Mouse (Mus musculus): Measurements from ENCODE around the gene Adam8. TPM values are rescaled to one million over a fixed set of nuclear protein-coding genes. Genes with fewer than 3 reads are reported as not detected.

Gene Adam8
- polyA plus RNA-seq (2012; rRNA removed) = 19.2 and 21.2 TPM in 2 replicates

DNA sequence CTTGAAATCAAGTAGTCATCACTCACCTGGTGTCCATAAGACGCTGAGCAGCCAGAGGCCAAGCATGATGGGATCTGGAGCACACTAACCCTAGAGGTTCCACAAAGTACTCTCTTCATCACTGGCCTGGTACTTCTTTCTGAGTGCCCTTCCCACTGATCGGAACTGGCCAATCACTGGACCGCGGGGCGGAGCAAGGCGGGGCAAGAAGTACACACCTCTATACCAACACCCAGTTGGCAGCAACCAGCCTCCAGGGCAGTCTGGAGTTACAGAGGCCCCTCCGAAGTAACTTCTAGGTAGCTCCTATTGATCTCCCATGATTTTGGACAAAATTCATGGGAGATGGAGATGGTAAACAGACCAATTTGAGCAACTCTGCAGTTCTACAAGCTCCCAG lies at the start of gene Adam8:
TSS of gene Adam8 (minus strand) at position 157 of the 400 bp plus-strand sequence.
- no peak for DNase-seq
- TF ChIP-seq POLR2A (IDR thresholded peaks at IDR 0.05; ENCODE audit: borderline replicate concordance, extremely low read depth, low read depth, low read length) = no peak
- no peak for TF ChIP-seq CTCF (IDR thresholded peaks at IDR 0.05; ENCODE audit: insufficient read depth, low read length)
- no peak within 1 kb of the TSS for H3K4me3 ChIP-seq (replicated peaks; ENCODE audit: extremely low read depth, low read depth, low read length)
- WGBS = 24% methylated on average over 7 of the region's 7 CpGs
- no peaks in the 10 kb centered on the region for H3K4me1 ChIP-seq (ENCODE audit: control insufficient read depth, insufficient read depth, low read length)

DNA sequence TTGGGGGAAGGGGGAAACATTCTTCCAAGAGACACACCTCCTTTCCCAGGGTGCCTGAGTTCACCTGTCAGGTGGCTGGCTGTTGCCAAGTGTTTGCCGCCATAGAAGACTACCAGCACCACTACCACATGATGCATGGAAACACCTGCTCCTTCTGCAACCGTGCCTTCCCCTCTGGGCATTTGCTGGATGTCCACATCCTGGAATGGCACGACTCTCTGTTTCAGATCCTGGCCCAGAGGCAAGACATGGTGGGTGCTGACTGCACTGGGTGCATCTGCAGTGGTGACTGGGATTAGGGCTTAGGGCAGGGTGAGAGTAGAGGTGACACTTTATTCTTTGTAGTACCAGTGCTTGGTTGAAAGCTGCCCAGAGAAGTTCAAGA lies 44.8 kb upstream of the Adam8 start:
- WGBS = 58% methylated on average over 3 of the region's 3 CpGs
- DNase-seq = no peak
- no peak for TF ChIP-seq CTCF (IDR thresholded peaks at IDR 0.05; ENCODE audit: insufficient read depth, low read length)
- H3K4me3 ChIP-seq (replicated peaks; ENCODE audit: extremely low read depth, low read depth, low read length) = no peak overlapping the region
- peaks cover 4% of the 10 kb centered on the region; the same call in 1 of the 2 replicates for H3K4me1 ChIP-seq (ENCODE audit: control insufficient read depth, insufficient read depth, low read length)

DNA sequence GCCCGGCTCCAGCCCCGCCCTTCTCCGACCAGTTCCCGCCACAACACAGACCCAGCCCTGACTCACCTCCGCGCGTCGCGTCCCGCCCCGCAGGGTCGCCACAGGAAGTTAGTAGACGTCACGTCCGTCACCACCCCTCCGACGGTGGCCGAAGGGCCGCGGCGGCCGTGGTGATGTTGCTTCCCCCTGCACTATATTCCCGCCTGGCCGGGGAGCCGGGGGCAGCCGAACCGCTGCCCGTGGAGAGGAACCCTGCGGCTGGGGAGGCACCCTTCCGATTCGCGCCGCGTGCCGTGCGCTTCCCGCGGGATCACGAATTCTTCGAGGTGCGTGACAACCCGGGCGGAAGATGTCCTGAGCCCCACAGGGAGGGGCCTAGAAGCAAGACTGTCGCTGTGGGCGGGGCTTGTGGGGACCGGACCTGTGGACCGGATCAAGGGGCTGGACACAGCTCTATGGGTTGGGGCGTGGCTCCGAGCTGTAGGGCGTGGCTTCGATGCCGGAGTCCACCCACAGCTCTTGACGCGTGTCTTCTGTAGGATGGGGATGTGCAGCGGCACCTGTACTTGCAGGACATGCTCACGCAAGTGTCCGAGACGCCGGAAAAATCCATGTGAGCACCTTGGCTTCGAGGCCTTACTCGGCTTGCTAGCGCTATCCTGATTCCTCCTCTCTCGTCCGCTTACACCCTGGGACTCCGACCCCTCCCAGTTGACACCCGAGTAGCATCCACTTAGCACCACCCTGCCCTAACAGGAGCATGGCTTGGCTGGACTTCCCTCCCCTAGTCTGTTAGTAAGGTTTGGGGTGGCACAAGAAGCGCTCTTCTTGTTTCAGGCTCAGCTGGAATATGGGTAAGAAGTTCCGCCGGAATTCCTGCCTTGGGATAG lies 44.2 kb upstream of the Adam8 start, which contains the start of the genes Zfp511 and Tubgcp2:
TSS of gene Zfp511 (plus strand) at position 111 of the 890 bp plus-strand sequence.
TSS of gene Tubgcp2 (minus strand) at position 389 of the 890 bp plus-strand sequence.
- peak; percentile 62 for TF ChIP-seq POLR2A (IDR thresholded peaks at IDR 0.05; ENCODE audit: borderline replicate concordance, extremely low read depth, low read depth, low read length)
- no peak for TF ChIP-seq CTCF (IDR thresholded peaks at IDR 0.05; ENCODE audit: insufficient read depth, low read length)
- WGBS = 1% methylated on average over 69 of the region's 69 CpGs
- DNase-seq = peak; percentile 95
- peaks cover 4% of the 10 kb centered on the region; the same call in 1 of the 2 replicates for H3K4me1 ChIP-seq (ENCODE audit: control insufficient read depth, insufficient read depth, low read length)
- H3K4me3 ChIP-seq (replicated peaks; ENCODE audit: extremely low read depth, low read depth, low read length) = peak within 1 kb of the TSS; percentile 89

DNA sequence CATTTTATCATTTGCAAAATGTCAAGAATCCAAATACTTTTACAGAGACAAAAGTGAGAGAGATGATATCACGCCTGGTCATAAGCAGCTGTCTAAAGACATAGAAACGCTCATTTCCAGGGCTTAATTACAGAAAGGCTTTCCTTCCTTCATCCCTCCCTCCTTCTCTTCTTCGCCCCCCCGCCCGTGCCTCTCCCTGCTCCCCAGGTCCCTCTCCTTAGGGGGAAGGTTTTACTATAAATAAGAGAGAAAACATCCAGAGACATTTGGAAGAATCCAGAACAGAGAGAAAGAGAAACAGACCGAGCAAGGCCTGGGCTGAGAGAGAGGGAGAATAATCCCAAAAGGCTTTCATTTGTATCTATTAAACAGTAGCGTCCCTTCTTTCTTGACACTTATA lies 43.1 kb upstream of the Adam8 start:
- DNase-seq = no peak
- Histone ChIP-seq H3K4me3 (replicated peaks; ENCODE audit: extremely low read depth, low read depth, low read length) (peak overlapping the region; percentile 89), H3K4me1 (ENCODE audit: control insufficient read depth, insufficient read depth, low read length) (peaks cover 4% of the 10 kb centered on the region; the same call in 1 of the 2 replicates)
- 10% methylated on average over 7 of the region's 7 CpGs for WGBS
- TF ChIP-seq CTCF (IDR thresholded peaks at IDR 0.05; ENCODE audit: insufficient read depth, low read length) = no peak
- TF ChIP-seq POLR2A (IDR thresholded peaks at IDR 0.05; ENCODE audit: borderline replicate concordance, extremely low read depth, low read depth, low read length) = no peak

DNA sequence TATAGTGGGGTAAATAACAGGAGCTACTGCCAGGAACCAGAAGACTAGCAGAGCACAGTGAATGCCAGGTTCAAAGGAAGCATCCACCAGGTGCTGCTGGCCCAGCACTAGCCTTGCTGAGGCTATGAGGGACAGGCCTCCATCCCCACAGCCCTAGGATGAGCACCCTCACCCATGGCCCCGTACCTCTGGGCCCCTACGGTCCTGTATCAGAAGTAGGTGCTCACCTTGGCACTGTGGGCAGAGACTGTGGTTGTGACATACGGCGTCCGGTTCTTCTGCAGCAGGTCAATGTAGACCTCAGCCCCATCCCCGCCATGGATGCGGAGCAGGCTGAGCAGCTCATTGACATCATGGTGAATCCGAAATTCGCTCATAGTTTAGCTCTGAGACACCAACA lies 41.0 kb upstream of the Adam8 start:
- no peak overlapping the region for H3K4me3 ChIP-seq (replicated peaks; ENCODE audit: extremely low read depth, low read depth, low read length)
- H3K4me1 ChIP-seq (ENCODE audit: control insufficient read depth, insufficient read depth, low read length) = peaks cover 4% of the 10 kb centered on the region; the same call in 1 of the 2 replicates
- TF ChIP-seq CTCF (IDR thresholded peaks at IDR 0.05; ENCODE audit: insufficient read depth, low read length) = no peak
- TF ChIP-seq POLR2A (IDR thresholded peaks at IDR 0.05; ENCODE audit: borderline replicate concordance, extremely low read depth, low read depth, low read length) = no peak
- DNase-seq = no peak
- 95% methylated on average over 9 of the region's 9 CpGs for WGBS

DNA sequence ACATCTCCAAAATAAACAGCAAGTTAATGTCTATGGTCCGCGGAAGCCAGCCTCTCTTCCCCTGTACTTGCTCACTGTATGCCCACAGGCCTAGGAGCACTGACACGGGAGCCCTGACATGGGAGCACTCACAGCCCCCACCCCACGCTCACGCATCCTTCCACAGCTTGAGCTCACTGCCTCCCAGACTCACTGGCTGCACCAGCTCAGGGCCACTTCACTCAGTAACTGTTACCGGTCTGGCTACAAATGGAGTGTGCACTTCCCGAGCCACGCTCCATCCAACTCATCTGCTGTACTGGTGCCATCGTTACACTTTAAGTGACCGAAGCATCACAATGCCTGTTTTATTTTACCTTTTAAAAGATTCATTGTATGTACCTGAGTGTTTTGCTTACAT lies 40.0 kb upstream of the Adam8 start:
- TF ChIP-seq CTCF (IDR thresholded peaks at IDR 0.05; ENCODE audit: insufficient read depth, low read length) = no peak
- TF ChIP-seq POLR2A (IDR thresholded peaks at IDR 0.05; ENCODE audit: borderline replicate concordance, extremely low read depth, low read depth, low read length) = no peak
- Histone ChIP-seq H3K4me1 (ENCODE audit: control insufficient read depth, insufficient read depth, low read length) (peaks cover 4% of the 10 kb centered on the region; the same call in 1 of the 2 replicates), H3K4me3 (replicated peaks; ENCODE audit: extremely low read depth, low read depth, low read length) (no peak overlapping the region)
- WGBS = 98% methylated on average over 10 of the region's 10 CpGs
- no peak for DNase-seq

DNA sequence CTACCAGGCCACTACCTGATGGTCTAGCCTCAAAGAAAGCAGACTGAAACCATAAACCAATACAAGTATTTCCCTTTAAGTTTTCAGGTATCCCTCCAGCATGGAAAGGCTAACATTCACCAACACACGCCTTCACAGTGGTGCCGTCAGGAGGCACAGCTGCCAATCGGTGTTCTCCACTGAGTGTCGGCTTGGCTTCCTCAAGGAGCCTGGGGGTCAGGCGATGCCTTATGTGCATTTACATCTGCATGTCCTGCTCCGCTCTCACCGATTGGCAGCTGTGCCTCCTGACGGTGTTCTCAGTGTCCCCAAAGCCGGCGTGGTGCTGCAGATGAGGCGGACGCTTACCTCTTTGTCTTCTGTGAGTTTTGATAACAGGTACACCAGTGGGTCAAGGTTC lies 39.4 kb upstream of the Adam8 start:
- H3K4me1 ChIP-seq (ENCODE audit: control insufficient read depth, insufficient read depth, low read length) = peaks cover under 1% of the 10 kb centered on the region; the same call in 1 of the 2 replicates
- no peak overlapping the region for H3K4me3 ChIP-seq (replicated peaks; ENCODE audit: extremely low read depth, low read depth, low read length)
- TF ChIP-seq POLR2A (IDR thresholded peaks at IDR 0.05; ENCODE audit: borderline replicate concordance, extremely low read depth, low read depth, low read length) (no peak), CTCF (IDR thresholded peaks at IDR 0.05; ENCODE audit: insufficient read depth, low read length) (no peak)
- no peak for DNase-seq
- WGBS = 94% methylated on average over 12 of the region's 12 CpGs

DNA sequence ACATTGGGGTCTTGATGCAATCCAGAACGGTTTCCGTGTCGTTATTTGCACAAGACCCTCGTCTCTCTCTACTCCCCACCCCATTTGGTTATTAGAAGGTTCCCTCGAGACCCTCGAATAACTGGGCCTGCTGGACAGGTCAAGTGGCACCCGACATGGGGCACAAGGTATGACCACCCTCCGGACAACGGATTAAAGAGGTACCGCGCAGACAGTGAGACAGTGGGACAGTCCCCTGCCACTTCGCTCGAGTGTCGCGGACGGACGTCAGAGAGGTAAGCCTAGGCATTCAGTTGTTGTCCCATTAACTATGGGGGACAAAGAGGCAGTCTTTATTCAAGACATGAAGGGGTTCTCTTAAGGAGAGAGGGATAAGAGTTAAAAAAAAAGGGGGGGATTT lies 19.0 kb upstream of the Adam8 start:
- no peaks in the 10 kb centered on the region for H3K4me1 ChIP-seq (ENCODE audit: control insufficient read depth, insufficient read depth, low read length)
- H3K4me3 ChIP-seq (replicated peaks; ENCODE audit: extremely low read depth, low read depth, low read length) = no peak overlapping the region
- no peak for TF ChIP-seq POLR2A (IDR thresholded peaks at IDR 0.05; ENCODE audit: borderline replicate concordance, extremely low read depth, low read depth, low read length)
- TF ChIP-seq CTCF (IDR thresholded peaks at IDR 0.05; ENCODE audit: insufficient read depth, low read length) = no peak
- WGBS = 98% methylated on average over 17 of the region's 17 CpGs
- no peak for DNase-seq

DNA sequence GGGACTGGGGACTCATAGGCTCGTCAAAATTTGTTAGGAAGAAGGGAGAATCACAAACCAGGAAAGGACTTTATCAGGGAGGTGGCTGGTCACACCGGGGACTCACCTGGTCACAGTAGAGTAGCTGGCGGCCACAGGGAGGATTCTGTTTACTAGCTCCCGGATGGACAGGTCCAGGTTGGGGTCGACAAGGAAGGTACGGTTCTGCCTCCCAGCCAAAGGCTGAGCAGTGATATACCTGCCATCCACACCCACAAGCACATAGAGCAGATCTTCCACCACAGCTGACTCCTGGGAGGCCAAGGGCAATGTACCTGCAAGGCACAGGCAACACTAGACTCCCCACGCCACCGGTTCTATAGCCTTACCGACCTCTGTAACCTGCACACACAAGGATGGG lies 15.4 kb upstream of the Adam8 start:
- no peak for DNase-seq
- TF ChIP-seq CTCF (IDR thresholded peaks at IDR 0.05; ENCODE audit: insufficient read depth, low read length) (no peak), POLR2A (IDR thresholded peaks at IDR 0.05; ENCODE audit: borderline replicate concordance, extremely low read depth, low read depth, low read length) (no peak)
- WGBS = 92% methylated on average over 9 of the region's 9 CpGs
- Histone ChIP-seq H3K4me3 (replicated peaks; ENCODE audit: extremely low read depth, low read depth, low read length) (no peak overlapping the region), H3K4me1 (ENCODE audit: control insufficient read depth, insufficient read depth, low read length) (no peaks in the 10 kb centered on the region)

Measured in lung, adult 2 months (tissue).